ENCODE assay signal across 8 mouse cellular contexts in genomic region chr11:116306126-116306982, GRCm38 (mm10). TPM values are rescaled to one million over a fixed set of nuclear protein-coding genes. Genes with fewer than 3 reads are reported as not detected.
DNase-seq lines count a peak whose midpoint lies in the region; ATAC-seq and TF ChIP-seq lines count a peak whose summit lies in the region.

No protein-coding gene starts in this region.

- H3K27me3 ChIP-seq in MEL (ENCODE audit: control insufficient read depth in 1 of 2, insufficient read depth in 2 of 2, low read length in 2 of 2): no peaks in the 10 kb centered on the region
- H3K27me3 ChIP-seq in cerebellum, adult 2 months (ENCODE audit: control insufficient read depth, insufficient read depth, low read length): no peaks in the 10 kb centered on the region
- no peaks in the 10 kb centered on the region for H3K27me3 ChIP-seq in forebrain, postnatal 0 days (ENCODE audit: insufficient read depth, low read length)
- no peaks in the 10 kb centered on the region for H3K27me3 ChIP-seq in lung, embryonic 15.5 days

- ATAC-seq in forebrain, postnatal 0 days: peak; percentile 96
- ATAC-seq in lung, embryonic 15.5 days (ENCODE audit: borderline replicate concordance, extremely low read depth, low FRiP score, low TSS enrichment): peak; percentile 93

- H3K4me1 ChIP-seq in MEL (ENCODE audit: control insufficient read depth in 1 of 2, insufficient read depth in 2 of 2, low read length in 2 of 2): peaks cover 9 to 16% of the 10 kb centered on the region in 2 experiments
- peaks cover 3% of the 10 kb centered on the region; the same call in 1 of the 2 replicates for H3K4me1 ChIP-seq in cerebellum, adult 2 months (ENCODE audit: control insufficient read depth, insufficient read depth, low read length)
- H3K4me1 ChIP-seq in forebrain, postnatal 0 days (ENCODE audit: insufficient read depth): peaks cover 10% of the 10 kb centered on the region
- peaks cover 19% of the 10 kb centered on the region for H3K4me1 ChIP-seq in lung, embryonic 15.5 days

- peak; percentile 99 for DNase-seq in MEL (ENCODE audit: low read depth, low spot score)
- DNase-seq in cerebellum, adult 2 months: peak; percentile 92 to 94
- peak; percentile 98 for DNase-seq in forebrain, postnatal 0 days
- peak; percentile 97 for DNase-seq in heart, postnatal 4 days
- DNase-seq in layer of hippocampus, adult 8-10 months (ENCODE audit: low spot score in 2 of 2): peak; percentile 81 to 83
- peak; percentile 83 for DNase-seq in ovary, adult 18-20 months (ENCODE audit: low spot score)
- peak; percentile 97 for DNase-seq in thymus, postnatal 0 days (ENCODE audit: low spot score)

- H3K36me3 ChIP-seq in MEL (ENCODE audit: control insufficient read depth in 1 of 2, insufficient read depth in 2 of 2, low read length in 2 of 2): peaks cover 0 to 11% of the 10 kb centered on the region in 2 experiments; a peak in 3 of 4 replicates
- H3K36me3 ChIP-seq in forebrain, postnatal 0 days (ENCODE audit: insufficient read depth): peaks cover 32% of the 10 kb centered on the region
- H3K36me3 ChIP-seq in lung, embryonic 15.5 days: peaks cover 36% of the 10 kb centered on the region

- no peak for TF ChIP-seq CTCF in MEL (IDR thresholded peaks at IDR 0.05 in 2 of 3, conservative IDR thresholded peaks at IDR 0.05 in 1 of 3; ENCODE audit: control insufficient read depth in 1 of 3, insufficient read depth in 1 of 3, low read depth in 2 of 3, low read length in 3 of 3, poor library complexity in 1 of 3, severe bottlenecking in 1 of 3)
- TF ChIP-seq CTCF in cerebellum, adult 2 months (IDR thresholded peaks at IDR 0.05; ENCODE audit: borderline replicate concordance, insufficient read depth, low read depth, low read length): no peak
- no peak for TF ChIP-seq CTCF in forebrain, postnatal 0 days (IDR thresholded peaks at IDR 0.05; ENCODE audit: low read depth)

- 1% methylated on average over 53 of the region's 53 CpGs for WGBS in cerebellum, adult 2 months
- WGBS in forebrain, postnatal 0 days: 5% methylated on average over 50 of the region's 53 CpGs
- under 1% methylated on average over 53 of the region's 53 CpGs for WGBS in lung, embryonic 15.5 days

- TF ChIP-seq RAD21 in MEL (IDR thresholded peaks at IDR 0.05; ENCODE audit: low read depth, low read length): no peak

- peak overlapping the region; percentile 64 to 90 for H3K4me3 ChIP-seq in MEL (ENCODE audit: control insufficient read depth in 1 of 2, insufficient read depth in 1 of 2, low read depth in 2 of 2, low read length in 2 of 2)
- peak overlapping the region; percentile 82 for H3K4me3 ChIP-seq in cerebellum, adult 2 months (replicated peaks; ENCODE audit: insufficient read depth, low read depth, low read length)
- H3K4me3 ChIP-seq in forebrain, postnatal 0 days (ENCODE audit: low read depth, low read length): peak overlapping the region; percentile 84
- H3K4me3 ChIP-seq in lung, embryonic 15.5 days: peak overlapping the region; percentile 78

- H3K9me3 ChIP-seq in MEL (replicated peaks; ENCODE audit: insufficient read depth, low read length): no peaks in the 10 kb centered on the region
- no peaks in the 10 kb centered on the region for H3K9me3 ChIP-seq in forebrain, postnatal 0 days (ENCODE audit: low read length)
- no peaks in the 10 kb centered on the region for H3K9me3 ChIP-seq in lung, embryonic 15.5 days

- peaks cover 3% of the 10 kb centered on the region; the same call in 1 of the 2 replicates for H3K79me2 ChIP-seq in MEL (ENCODE audit: control insufficient read depth, insufficient read depth, low read length, poor library complexity)

- TF ChIP-seq EP300 in MEL (IDR thresholded peaks at IDR 0.05; ENCODE audit: low read depth in 1 of 2, low read length in 2 of 2): peak in 1 of 2 experiments; percentile 73; a peak in 2 of 4 replicates

- peak overlapping the region; percentile 94 for H3K27ac ChIP-seq in MEL (ENCODE audit: control insufficient read depth, low read depth, low read length)
- peak overlapping the region; percentile 40 for H3K27ac ChIP-seq in cerebellum, adult 2 months (ENCODE audit: insufficient read depth, low read length)
- H3K27ac ChIP-seq in forebrain, postnatal 0 days (ENCODE audit: low read depth, low read length): peak overlapping the region; percentile 50; the same call in 1 of the 2 replicates
- no peak overlapping the region for H3K27ac ChIP-seq in lung, embryonic 15.5 days

- H3K9ac ChIP-seq in MEL (ENCODE audit: control insufficient read depth, low read depth, low read length, poor library complexity, severe bottlenecking): peak overlapping the region; percentile 75
- H3K9ac ChIP-seq in forebrain, postnatal 0 days: peak overlapping the region; percentile 72
- H3K9ac ChIP-seq in lung, embryonic 15.5 days: peak overlapping the region; percentile 80

- H3K4me2 ChIP-seq in forebrain, postnatal 0 days (ENCODE audit: low read depth): peak overlapping the region; percentile 65
- H3K4me2 ChIP-seq in lung, embryonic 15.5 days: peak overlapping the region; percentile 84

- TF ChIP-seq POLR2A in MEL (IDR thresholded peaks at IDR 0.05; ENCODE audit: control insufficient read depth in 1 of 2, insufficient read depth in 1 of 2, low read depth in 1 of 2, low read length in 2 of 2, poor library complexity in 1 of 2): peak; percentile 72 to 75
- TF ChIP-seq POLR2A in cerebellum, adult 2 months (IDR thresholded peaks at IDR 0.05; ENCODE audit: borderline replicate concordance, insufficient read depth, low read length): peak; percentile 79; the same call in 1 of the 2 replicates

TF ChIP-seq in MEL, 35 proteins besides CTCF, POLR2A, EP300 and RAD21 (continues in another document):
- TF ChIP-seq SIN3A (IDR thresholded peaks at IDR 0.05; ENCODE audit: low read length) (peak; percentile 98), ZMIZ1 (IDR thresholded peaks at IDR 0.05; ENCODE audit: low read depth, low read length) (peak; percentile 72; the same call in 1 of the 2 replicates), GABPA (IDR thresholded peaks at IDR 0.05; ENCODE audit: low read depth, low read length) (peak; percentile 70; the same call in 1 of the 2 replicates), ZKSCAN1 (IDR thresholded peaks at IDR 0.05; ENCODE audit: low read depth, low read length) (no peak), MYB (IDR thresholded peaks at IDR 0.05; ENCODE audit: low read depth, low read length) (no peak; the same call in 1 of the 2 replicates), KAT2A (conservative IDR thresholded peaks at IDR 0.05; ENCODE audit: low read depth, low read length) (peak; percentile 96), CHD1 (IDR thresholded peaks at IDR 0.05; ENCODE audit: low read depth, low read length) (no peak), POLR2AphosphoS2 (IDR thresholded peaks at IDR 0.05; ENCODE audit: low read length) (peak; percentile 83)

RNA-seq across cellular contexts. Expression of gene Exoc7, which starts 0.7 kb away (rescaled TPM):
- total RNA-seq in MEL (2012; rRNA removed): 41.0 and 49.0 TPM in 2 replicates
- 100 to 1,000 TPM in 1 of 2 experiments, 10 to 100 TPM in 1; 45.4 to 526 TPM for polyA plus RNA-seq in MEL (2012; ENCODE audit: insufficient read depth in 1 of 2, insufficient read length in 2 of 2, low read depth in 1 of 2, low replicate concordance in 2 of 2, missing spikeins in 1 of 2)
- 104 and 118 TPM in 2 replicates for polyA plus RNA-seq in cerebellum, adult 2 months (2012; rRNA removed)
- 91.9 and 103 TPM in 2 replicates for total RNA-seq in forebrain, postnatal 0 days (2014; rRNA removed)
- 133 and 144 TPM in 2 replicates for polyA plus RNA-seq in forebrain, postnatal 0 days (2015; fragmentation: Nextera tagmentation; extraction: Ambion mirVana)
- total RNA-seq in heart, postnatal 4 days (2021): 10 to 100 TPM; 54.0 to 62.6 TPM
- total RNA-seq in layer of hippocampus, adult 8-10 months (2022): 100 to 1,000 TPM in 1 of 4 experiments, 10 to 100 TPM in 3; 82.4 to 103 (median 88.9) TPM
- 58.4 and 63.5 TPM in 2 replicates for polyA plus RNA-seq in lung, embryonic 15.5 days (2015; fragmentation: Nextera tagmentation; extraction: Ambion mirVana)
- polyA plus RNA-seq in thymus, postnatal 0 days (2015; fragmentation: Nextera tagmentation; extraction: Ambion mirVana): 73.0 and 74.5 TPM in 2 replicates

RNA-seq across cellular contexts. Expression of gene Galr2, which starts 25.6 kb away (rescaled TPM):
- 0.20 and 0.35 TPM in 2 replicates for total RNA-seq in MEL (2012; rRNA removed)
- polyA plus RNA-seq in MEL (2012; ENCODE audit: insufficient read depth in 1 of 2, insufficient read length in 2 of 2, low read depth in 1 of 2, low replicate concordance in 2 of 2, missing spikeins in 1 of 2): 1 to 10 TPM in 1 of 2 experiments, not detected in 1; 1.2 TPM
- polyA plus RNA-seq in cerebellum, adult 2 months (2012; rRNA removed): 0.05 TPM in 1 of 2 replicates, not detected in the other
- total RNA-seq in forebrain, postnatal 0 days (2014; rRNA removed): not detected in 2 replicates
- 0.20 and 0.36 TPM in 2 replicates for polyA plus RNA-seq in forebrain, postnatal 0 days (2015; fragmentation: Nextera tagmentation; extraction: Ambion mirVana)
- total RNA-seq in heart, postnatal 4 days (2021): not detected
- total RNA-seq in layer of hippocampus, adult 8-10 months (2022): not detected
- polyA plus RNA-seq in lung, embryonic 15.5 days (2015; fragmentation: Nextera tagmentation; extraction: Ambion mirVana): 0.07 and 0.24 TPM in 2 replicates
- 0.49 and 0.59 TPM in 2 replicates for polyA plus RNA-seq in thymus, postnatal 0 days (2015; fragmentation: Nextera tagmentation; extraction: Ambion mirVana)

RNA-seq across cellular contexts. Expression of gene Foxj1, which starts 28.8 kb away (rescaled TPM):
- 0.08 TPM in 1 of 2 replicates, not detected in the other for total RNA-seq in MEL (2012; rRNA removed)
- polyA plus RNA-seq in MEL (2012; ENCODE audit: insufficient read depth in 1 of 2, insufficient read length in 2 of 2, low read depth in 1 of 2, low replicate concordance in 2 of 2, missing spikeins in 1 of 2): under 1 TPM in 1 of 2 experiments, not detected in 1; 0.07 TPM
- 13.9 and 15.7 TPM in 2 replicates for polyA plus RNA-seq in cerebellum, adult 2 months (2012; rRNA removed)
- 24.8 and 37.6 TPM in 2 replicates for total RNA-seq in forebrain, postnatal 0 days (2014; rRNA removed)
- 15.7 and 19.9 TPM in 2 replicates for polyA plus RNA-seq in forebrain, postnatal 0 days (2015; fragmentation: Nextera tagmentation; extraction: Ambion mirVana)
- total RNA-seq in heart, postnatal 4 days (2021): under 1 TPM in 1 of 2 experiments, not detected in 1; 0.23 TPM
- total RNA-seq in layer of hippocampus, adult 8-10 months (2022): 1 to 10 TPM; 4.5 to 7.4 (median 6.2) TPM
- polyA plus RNA-seq in lung, embryonic 15.5 days (2015; fragmentation: Nextera tagmentation; extraction: Ambion mirVana): 21.1 and 21.2 TPM in 2 replicates
- polyA plus RNA-seq in thymus, postnatal 0 days (2015; fragmentation: Nextera tagmentation; extraction: Ambion mirVana): 1.3 and 1.5 TPM in 2 replicates

RNA-seq across cellular contexts. Expression of gene Srp68, which starts 32.3 kb away (rescaled TPM):
- 163 and 180 TPM in 2 replicates for total RNA-seq in MEL (2012; rRNA removed)
- 100 to 1,000 TPM; 146 to 228 TPM for polyA plus RNA-seq in MEL (2012; ENCODE audit: insufficient read depth in 1 of 2, insufficient read length in 2 of 2, low read depth in 1 of 2, low replicate concordance in 2 of 2, missing spikeins in 1 of 2)
- 76.4 and 79.2 TPM in 2 replicates for polyA plus RNA-seq in cerebellum, adult 2 months (2012; rRNA removed)
- total RNA-seq in forebrain, postnatal 0 days (2014; rRNA removed): 18.5 and 24.5 TPM in 2 replicates
- polyA plus RNA-seq in forebrain, postnatal 0 days (2015; fragmentation: Nextera tagmentation; extraction: Ambion mirVana): 42.4 and 51.3 TPM in 2 replicates
- 10 to 100 TPM; 60.5 to 61.7 TPM for total RNA-seq in heart, postnatal 4 days (2021)
- 10 to 100 TPM; 61.1 to 71.3 (median 66.1) TPM for total RNA-seq in layer of hippocampus, adult 8-10 months (2022)
- 89.8 and 95.4 TPM in 2 replicates for polyA plus RNA-seq in lung, embryonic 15.5 days (2015; fragmentation: Nextera tagmentation; extraction: Ambion mirVana)
- polyA plus RNA-seq in thymus, postnatal 0 days (2015; fragmentation: Nextera tagmentation; extraction: Ambion mirVana): 86.4 and 89.0 TPM in 2 replicates
